Mouse (Mus musculus) lung, embryonic 15.5 days (tissue): ENCODE data around the gene Vmn2r40. TPM values are rescaled to one million over a fixed set of nuclear protein-coding genes. Genes with fewer than 3 reads are reported as not detected.
"Not testable (repeated sequence)": the region's sequence is repeated elsewhere in the genome, so short reads cannot be mapped to it uniquely, and the experiment has no call there.

Experiments
- ATAC-seq: fragments of 200-750 bp; cut with Nextera tagmentation; 2 replicates; pipeline ENCODE4 v1.8.0; 2017; ENCODE audit warnings: moderate number of reproducible peaks, borderline replicate concordance; ENCODE audit not compliant: low FRiP score, low TSS enrichment; ENCODE audit errors: extremely low read depth
- H3K27ac ChIP-seq: fragments of 300-500 bp; sonication (generic); 2 replicates; pipeline ENCODE4 v1.5.1; 2015; ENCODE audit warnings: moderate library complexity, mild to moderate bottlenecking, inconsistent platforms
- H3K27me3 ChIP-seq: fragments of 300-500 bp; sonication (generic); 2 replicates; pipeline ENCODE4 v1.6.1; 2015; ENCODE audit warnings: inconsistent platforms
- H3K36me3 ChIP-seq: fragments of 300-500 bp; sonication (generic); 2 replicates; pipeline ENCODE4 v1.6.1; 2015; ENCODE audit warnings: inconsistent platforms
- H3K4me1 ChIP-seq: fragments of 300-500 bp; sonication (generic); 2 replicates; pipeline ENCODE4 v1.6.1; 2015; ENCODE audit warnings: inconsistent platforms
- H3K4me2 ChIP-seq: fragments of 300-500 bp; sonication (generic); 2 replicates; pipeline ENCODE4 v1.6.1; 2015; ENCODE audit warnings: inconsistent platforms, mild to moderate bottlenecking, moderate library complexity
- H3K4me3 ChIP-seq: fragments of 300-500 bp; sonication (generic); 2 replicates; pipeline ENCODE4 v1.5.1; 2015; ENCODE audit warnings: mild to moderate bottlenecking, inconsistent platforms
- H3K9ac ChIP-seq: fragments of 300-500 bp; sonication (generic); 2 replicates; pipeline ENCODE4 v1.6.1; 2015; ENCODE audit warnings: inconsistent platforms
- H3K9me3 ChIP-seq: fragments of 300-500 bp; sonication (generic); 2 replicates; pipeline ENCODE4 v1.6.1; 2016; ENCODE audit warnings: inconsistent platforms
- WGBS: fragments of 180-500 bp; shearing (Covaris S2); methylation state at CpG from one replicate; pipeline ENCODE4 v1.1.7; 2015; 5-methylcytosine and 5-hydroxymethylcytosine counted together
- polyA plus RNA-seq: library from polyadenylated mRNA; unstranded; fragments of >200 nt; fragmentation: Nextera tagmentation; extraction: Ambion mirVana; gene quantifications from 2 replicates; pipeline ENCODE4 v1.2.1, GENCODE M21; 2015

Vmn2r40 gene
- not detected in 2 replicates for polyA plus RNA-seq

- H3K4me1 ChIP-seq, ATAC-seq, H3K27me3 ChIP-seq, H3K27ac ChIP-seq, H3K36me3 ChIP-seq, H3K9ac ChIP-seq, H3K4me3 ChIP-seq, H3K9me3 ChIP-seq, H3K4me2 ChIP-seq: not testable (repeated sequence)
- no CpG with 5 or more reads among the region's 1 CpGs for WGBS
These were observed at the start of gene Vmn2r40 for GRCm38 (mm10) chr7:8931335-8931734. Vmn2r40 (minus strand) TSS chr7:8931435.

Other genes with a start within 250 kb of the Vmn2r40 start
- gene Vmn2r39, start 99.4 kb upstream of the Vmn2r40 start, polyA plus RNA-seq: not detected in 2 replicates
- not detected in 2 replicates for gene Vmn2r38, start 166.4 kb upstream of the Vmn2r40 start, polyA plus RNA-seq